Mouse (Mus musculus) stomach, postnatal 0 days (tissue): ENCODE results near the gene Dlg5. TPM values are rescaled to one million over a fixed set of nuclear protein-coding genes. Genes with fewer than 3 reads are reported as not detected.

Experiments
- ATAC-seq: fragments of 200-750 bp; cut with Nextera tagmentation; 2 replicates; pipeline ENCODE4 v1.8.0; 2017; ENCODE audit not compliant: low FRiP score, low TSS enrichment
- DNase-seq: peaks from one replicate; pipeline ENCODE4 v3.0.0-alpha.2; 2016; ENCODE audit warnings: low spot score
- H3K27ac ChIP-seq: fragments of 300-500 bp; sonication (generic); replicated peaks from 2 replicates; pipeline ENCODE4 v1.5.1; 2014; ENCODE audit warnings: mild to moderate bottlenecking, control low read depth
- H3K27me3 ChIP-seq: fragments of 300-500 bp; sonication (generic); 2 replicates; pipeline ENCODE4 v1.6.1; 2014; ENCODE audit warnings: low read length; ENCODE audit not compliant: control insufficient read depth, insufficient read depth
- H3K36me3 ChIP-seq: fragments of 300-500 bp; sonication (generic); 2 replicates; pipeline ENCODE4 v1.6.1; 2014; ENCODE audit warnings: low read length, mixed read lengths; ENCODE audit not compliant: control insufficient read depth, insufficient read depth
- H3K4me1 ChIP-seq: fragments of 300-500 bp; sonication (generic); replicated peaks from 2 replicates; pipeline ENCODE4 v1.6.1; 2014; ENCODE audit warnings: antibody characterized with exemption; ENCODE audit not compliant: control insufficient read depth, insufficient read depth
- H3K4me2 ChIP-seq: fragments of 300-500 bp; sonication (generic); replicated peaks from 2 replicates; pipeline ENCODE4 v1.6.1; 2014; ENCODE audit warnings: low read depth, mild to moderate bottlenecking, control low read depth, moderate library complexity
- H3K4me3 ChIP-seq: fragments of 300-500 bp; sonication (generic); 2 replicates; pipeline ENCODE4 v1.5.1; 2014; ENCODE audit warnings: low read depth, low read length, control low read depth
- H3K9ac ChIP-seq: fragments of 300-500 bp; sonication (generic); 2 replicates; pipeline ENCODE4 v1.6.1; 2014; ENCODE audit warnings: mild to moderate bottlenecking, low read length, control low read depth, mixed read lengths
- H3K9me3 ChIP-seq: fragments of 300-500 bp; sonication (generic); 2 replicates; pipeline ENCODE4 v1.6.1; 2016; ENCODE audit warnings: low read length; ENCODE audit not compliant: control insufficient read depth
- CTCF ChIP-seq: IDR thresholded peaks from 2 replicates; pipeline ENCODE4 v1.5.1; 2016; ENCODE audit warnings: antibody characterized with exemption, low read depth, mild to moderate bottlenecking, moderate library complexity
- EP300 ChIP-seq: optimal IDR thresholded peaks from 2 replicates; pipeline ENCODE3; 2016; ENCODE audit warnings: antibody characterized with exemption
- WGBS: fragments of 180-500 bp; shearing (Covaris S2); extraction: QIAGEN DNeasy Blood & Tissue Kit; methylation state at CpG from one replicate; pipeline ENCODE4 v1.1.7; 2014; 5-methylcytosine and 5-hydroxymethylcytosine counted together
- polyA plus RNA-seq: library from polyadenylated mRNA; unstranded; fragments of >200 nt; fragmentation: Nextera tagmentation; extraction: Ambion mirVana; gene quantifications from 2 replicates; pipeline ENCODE4 v1.2.1, GENCODE M21; 2015

The Dlg5 gene
- polyA plus RNA-seq, 1 experiment from 2014 or later, result 3.8 TPM

DNA sequence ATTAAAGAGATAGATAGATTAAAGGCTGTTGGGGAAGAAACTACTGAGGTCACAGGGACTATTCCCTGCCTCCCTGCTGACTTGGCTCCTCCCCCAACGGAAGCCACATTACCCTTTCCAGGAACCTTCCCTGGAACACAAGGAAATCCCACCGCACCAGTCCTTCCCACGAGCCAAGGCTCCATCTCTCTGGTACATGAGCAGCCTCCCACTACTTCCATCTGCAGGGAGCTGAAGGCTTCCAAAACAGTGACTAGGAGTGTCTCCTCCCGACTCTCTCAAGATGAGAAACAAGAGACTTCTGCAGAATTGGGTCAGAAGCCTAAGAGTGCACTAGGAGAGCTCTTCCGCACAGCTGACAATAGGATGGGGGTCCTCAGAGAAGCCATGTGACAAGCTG, 47.9 kb downstream of the Dlg5 start:
- H3K9ac ChIP-seq, result no peak overlapping the region
- H3K4me1 ChIP-seq, result 0 out of 2 replicates have a peak, but pooled peaks cover 2% of the 10 kb centered on the region
- 74% methylated on average over 5 of the region's 5 CpGs for WGBS
- no peaks in the 10 kb centered on the region; the same call in 1 of the 2 replicates for H3K36me3 ChIP-seq
- H3K4me3 ChIP-seq, result no peak overlapping the region
- H3K27ac ChIP-seq, result no peak overlapping the region
- TF ChIP-seq EP300 (no peak), CTCF (no peak)
- no peaks in the 10 kb centered on the region for H3K27me3 ChIP-seq
- no peak overlapping the region for H3K4me2 ChIP-seq
- H3K9me3 ChIP-seq, result no peaks in the 10 kb centered on the region
- DNase-seq, result no peak
- no peak for ATAC-seq

GRCm38 (mm10) chr14:24196947-24197346, 48.8 kb downstream of the Dlg5 start:
- WGBS, result 71% methylated on average over 6 of the region's 6 CpGs
- DNase-seq (peak; percentile 41), ATAC-seq (peak; percentile 18; the same call in 1 of the 2 replicates)
- H3K4me3 ChIP-seq, result no peak overlapping the region
- no peak overlapping the region for H3K27ac ChIP-seq
- no peaks in the 10 kb centered on the region for H3K27me3 ChIP-seq
- H3K9me3 ChIP-seq, result no peaks in the 10 kb centered on the region
- H3K4me1 ChIP-seq, result 0 out of 2 replicates have a peak, but pooled peaks cover 2% of the 10 kb centered on the region
- H3K36me3 ChIP-seq, result no peaks in the 10 kb centered on the region
- H3K4me2 ChIP-seq, result no peak overlapping the region
- no peak for TF ChIP-seq EP300
- peak; percentile 52 for TF ChIP-seq CTCF
- H3K9ac ChIP-seq, result no peak overlapping the region

DNA sequence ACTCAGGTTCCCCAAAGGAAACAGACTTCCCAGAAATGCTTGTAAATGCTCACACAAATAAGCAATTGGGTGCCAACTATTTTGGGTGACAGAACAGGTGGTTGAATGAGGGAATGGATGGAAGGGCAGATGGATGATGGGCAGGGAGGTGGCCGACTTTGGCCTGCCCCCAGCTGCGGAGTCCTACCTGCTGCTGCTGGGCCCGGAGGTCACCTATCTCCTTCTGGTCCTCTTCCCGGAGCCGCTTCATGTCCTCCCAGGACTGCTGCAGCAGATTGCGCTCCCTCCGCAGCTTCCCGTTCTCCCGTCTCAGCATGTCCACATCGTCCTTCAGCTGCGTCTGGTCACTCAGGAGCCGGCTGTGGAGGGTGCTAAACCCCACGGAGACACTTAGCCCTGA, 55.6 kb downstream of the Dlg5 start:
- H3K27me3 ChIP-seq, result no peaks in the 10 kb centered on the region
- no peaks in the 10 kb centered on the region for H3K36me3 ChIP-seq
- no peak overlapping the region for H3K4me3 ChIP-seq
- H3K27ac ChIP-seq, result no peak overlapping the region
- no peaks in the 10 kb centered on the region for H3K9me3 ChIP-seq
- DNase-seq, result no peak
- no peak for ATAC-seq
- TF ChIP-seq EP300, result no peak
- TF ChIP-seq CTCF, result no peak
- WGBS, result 84% methylated on average over 13 of the region's 13 CpGs
- H3K4me2 ChIP-seq, result no peak overlapping the region
- no peaks in the 10 kb centered on the region for H3K4me1 ChIP-seq
- H3K9ac ChIP-seq, result no peak overlapping the region

DNA sequence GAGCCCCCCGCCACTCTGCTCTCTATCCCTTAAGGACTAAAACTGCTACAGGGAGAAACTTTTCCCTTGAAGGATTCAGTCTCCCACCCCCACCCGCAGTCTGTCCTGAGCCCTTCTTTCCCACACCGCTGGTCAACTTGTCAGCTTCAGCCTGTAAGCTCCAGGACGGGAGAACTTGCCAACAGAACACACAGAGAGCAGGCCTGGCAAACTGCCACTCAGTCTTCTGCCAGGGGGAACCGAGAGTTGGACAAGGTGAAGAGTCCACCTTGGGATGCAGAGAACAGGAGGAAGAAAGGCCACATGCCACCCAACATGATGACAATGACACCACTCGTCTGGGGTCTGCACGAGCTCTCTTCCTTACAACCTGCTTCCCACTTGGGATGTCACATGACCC, 56.1 kb downstream of the Dlg5 start:
- Histone ChIP-seq H3K9ac (no peak overlapping the region), H3K4me3 (no peak overlapping the region), H3K4me1 (no peaks in the 10 kb centered on the region), H3K4me2 (no peak overlapping the region), H3K27ac (no peak overlapping the region), H3K36me3 (no peaks in the 10 kb centered on the region), H3K9me3 (no peaks in the 10 kb centered on the region), H3K27me3 (no peaks in the 10 kb centered on the region)
- DNase-seq (no peak), ATAC-seq (no peak)
- 52% methylated on average over 7 of the region's 7 CpGs for WGBS
- TF ChIP-seq EP300, result no peak
- TF ChIP-seq CTCF, result no peak

GRCm38 (mm10) chr14:24185514-24185913, 60.2 kb downstream of the Dlg5 start:
- TF ChIP-seq CTCF (no peak), EP300 (no peak)
- DNase-seq, result peak; percentile 67
- H3K36me3 ChIP-seq, result no peaks in the 10 kb centered on the region
- no peaks in the 10 kb centered on the region for H3K27me3 ChIP-seq
- no peak overlapping the region for H3K9ac ChIP-seq
- H3K4me2 ChIP-seq, result no peak overlapping the region
- ATAC-seq, result peak; percentile 77
- H3K4me1 ChIP-seq, result no peaks in the 10 kb centered on the region
- no peaks in the 10 kb centered on the region for H3K9me3 ChIP-seq
- WGBS, result 36% methylated on average over 4 of the region's 4 CpGs
- no peak overlapping the region for H3K4me3 ChIP-seq
- peak overlapping the region; percentile 40; the same call in 1 of the 2 replicates for H3K27ac ChIP-seq

DNA sequence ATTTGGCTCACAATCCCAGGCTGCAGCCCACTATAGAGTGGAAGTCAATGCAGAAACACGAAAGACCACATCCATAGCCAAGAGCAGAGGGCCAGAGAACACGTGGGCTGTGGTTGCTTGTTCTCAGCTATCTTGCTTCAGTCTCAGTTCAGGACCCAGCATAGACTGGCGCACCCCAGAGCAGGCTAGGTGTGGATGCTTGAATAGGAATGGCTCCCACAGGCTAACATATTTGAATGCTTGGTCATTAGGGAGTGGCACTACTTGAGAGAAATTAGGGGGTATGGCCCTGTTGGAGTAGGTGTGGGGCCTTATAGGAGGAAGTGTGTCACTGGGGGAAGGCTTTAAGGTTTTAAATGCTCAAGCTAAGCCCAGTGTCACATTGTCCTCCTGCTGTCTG, 62.8 kb downstream of the Dlg5 start:
- H3K9ac ChIP-seq, result no peak overlapping the region
- no peaks in the 10 kb centered on the region for H3K4me1 ChIP-seq
- H3K27me3 ChIP-seq, result no peaks in the 10 kb centered on the region
- H3K27ac ChIP-seq, result no peak overlapping the region
- no peaks in the 10 kb centered on the region for H3K36me3 ChIP-seq
- peak; percentile 57; the same call in 1 of the 2 replicates for ATAC-seq
- no peak for TF ChIP-seq CTCF
- no peak for TF ChIP-seq EP300
- no peak overlapping the region for H3K4me3 ChIP-seq
- DNase-seq, result peak; percentile 26
- H3K9me3 ChIP-seq, result no peaks in the 10 kb centered on the region
- no peak overlapping the region for H3K4me2 ChIP-seq
- 62% methylated on average over 3 of the region's 3 CpGs for WGBS
